Mouse (Mus musculus): ENCODE results near the gene Abl2.

DNA sequence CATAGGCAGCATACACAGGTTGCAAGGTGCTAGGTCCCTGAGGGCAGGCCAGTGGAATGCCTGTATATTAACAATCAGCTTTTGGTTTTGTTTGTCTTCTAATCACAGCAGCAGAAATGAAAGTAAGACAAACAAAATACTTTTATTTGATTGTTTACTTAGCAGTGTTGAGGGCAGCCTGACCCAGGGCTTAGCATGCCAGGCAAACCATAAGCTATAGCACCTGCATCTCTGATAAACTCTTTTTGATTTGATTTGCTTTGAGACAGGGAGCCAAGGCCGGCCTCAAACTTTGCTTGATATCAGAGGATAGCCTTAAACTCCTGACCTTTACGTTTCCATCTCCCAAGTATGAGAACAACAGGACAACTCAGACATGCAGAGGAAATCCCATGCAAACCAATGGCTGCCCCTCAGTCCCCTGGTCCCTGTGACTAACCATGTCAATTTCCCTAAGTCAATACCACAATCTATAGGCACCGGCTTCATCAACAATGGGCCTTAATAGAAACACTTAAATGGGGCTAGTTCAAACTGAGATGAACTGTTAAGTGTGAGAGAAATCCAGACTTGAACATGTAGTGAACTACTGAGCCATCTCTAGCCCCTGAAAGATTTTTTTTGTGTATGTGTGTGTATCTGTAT is 38.3 kb upstream of the Abl2 start:
- no peak for TF ChIP-seq EP300 (IDR thresholded peaks at IDR 0.05)
- TF ChIP-seq CTCF (IDR thresholded peaks at IDR 0.05), result no peak
